Mouse (Mus musculus) C2C12 (cell line): ENCODE data around the gene Eif4e3.

ENCODE experiments used
- CTCF ChIP-seq: IDR thresholded peaks from one replicate; pipeline ENCODE4 v1.5.1; 2011; ENCODE audit not compliant: control insufficient read depth, insufficient read depth, insufficient read length
- MAX ChIP-seq: IDR thresholded peaks from one replicate; pipeline ENCODE4 v1.6.1; 2011; ENCODE audit warnings: mild to moderate bottlenecking, control low read depth
- MYOG ChIP-seq: IDR thresholded peaks from one replicate; pipeline ENCODE4 v1.6.1; 2011; ENCODE audit not compliant: control insufficient read depth, insufficient read length; ENCODE audit errors: extremely low read depth
- USF1 ChIP-seq: IDR thresholded peaks from one replicate; pipeline ENCODE4 v1.6.1; 2011; ENCODE audit warnings: low read depth, mild to moderate bottlenecking, control low read depth, moderate library complexity

DNA sequence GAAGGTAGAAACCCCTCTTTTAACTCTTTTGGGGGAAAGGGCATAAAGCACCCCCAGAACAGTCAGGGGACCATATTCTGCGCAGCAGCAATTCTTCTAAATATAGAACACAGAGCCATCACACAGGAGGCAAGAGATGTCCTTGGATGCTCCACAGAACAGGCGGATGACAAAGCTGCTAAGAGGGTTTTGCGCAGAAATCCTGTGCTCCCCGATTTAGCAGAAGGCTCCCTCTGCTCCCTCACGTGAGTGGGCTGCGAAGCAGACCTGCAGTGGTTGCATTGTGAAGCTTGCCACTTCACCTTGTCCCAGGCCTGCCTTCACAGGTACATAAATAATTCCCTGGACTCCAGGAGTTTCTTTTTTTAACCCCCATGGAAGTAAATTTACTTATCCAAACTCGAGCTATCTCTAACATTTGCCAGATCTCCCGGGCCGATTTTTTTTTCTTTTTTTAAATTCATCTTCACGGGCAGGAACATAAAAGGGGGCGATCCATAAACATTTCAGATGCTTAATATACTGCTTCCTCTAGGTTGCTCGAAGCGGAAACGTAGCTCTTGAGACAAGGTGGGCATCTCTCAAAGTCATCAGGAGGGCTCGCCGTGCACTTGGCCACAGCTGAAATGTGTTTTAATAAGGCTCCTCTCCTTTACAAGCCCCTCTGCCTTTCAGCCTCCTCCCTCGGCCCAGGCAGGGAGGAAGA lies 51.9 kb downstream of the Eif4e3 start:
- TF ChIP-seq MAX, result no peak
- no peak for TF ChIP-seq MYOG
- no peak for TF ChIP-seq CTCF
- no peak for TF ChIP-seq USF1
